Mouse (Mus musculus) midbrain, embryonic 12.5 days (tissue): ENCODE data around the gene Fcrl5. TPM values are rescaled to one million over a fixed set of nuclear protein-coding genes. Genes with fewer than 3 reads are reported as not detected.

Source experiments
- ATAC-seq: fragments of 200-750 bp; cut with Nextera tagmentation; 2 replicates; pipeline ENCODE4 v1.8.0; 2017; ENCODE audit warnings: low read depth, moderate TSS enrichment, moderate library complexity; ENCODE audit not compliant: low FRiP score
- H3K27ac ChIP-seq: fragments of 300-500 bp; sonication (generic); replicated peaks from 2 replicates; pipeline ENCODE4 v1.5.1; 2016; ENCODE audit warnings: mild to moderate bottlenecking
- H3K27me3 ChIP-seq: fragments of 300-500 bp; sonication (generic); 2 replicates; pipeline ENCODE4 v1.6.1; 2016; ENCODE audit warnings: mild to moderate bottlenecking
- H3K36me3 ChIP-seq: fragments of 300-500 bp; sonication (generic); 2 replicates; pipeline ENCODE4 v1.6.1; 2016
- H3K4me1 ChIP-seq: fragments of 300-500 bp; sonication (generic); 2 replicates; pipeline ENCODE4 v1.6.1; 2016
- H3K4me2 ChIP-seq: fragments of 300-500 bp; sonication (generic); replicated peaks from 2 replicates; pipeline ENCODE4 v1.6.1; 2016; ENCODE audit warnings: mild to moderate bottlenecking, moderate library complexity
- H3K4me3 ChIP-seq: fragments of 300-500 bp; sonication (generic); 2 replicates; pipeline ENCODE4 v1.5.1; 2016; ENCODE audit warnings: mild to moderate bottlenecking
- H3K9ac ChIP-seq: fragments of 300-500 bp; sonication (generic); replicated peaks from 2 replicates; pipeline ENCODE4 v1.6.1; 2016; ENCODE audit warnings: mild to moderate bottlenecking, moderate library complexity
- H3K9me3 ChIP-seq: fragments of 300-500 bp; sonication (generic); 2 replicates; pipeline ENCODE4 v1.6.1; 2016; ENCODE audit warnings: mild to moderate bottlenecking
- WGBS: fragments of 180-500 bp; shearing (Covaris S2); methylation state at CpG from one replicate; pipeline ENCODE4 v1.1.7; 2016; 5-methylcytosine and 5-hydroxymethylcytosine counted together
- polyA plus RNA-seq: library from polyadenylated mRNA; unstranded; fragments of >200 nt; fragmentation: Nextera tagmentation; extraction: Ambion mirVana; gene quantifications from 2 replicates; pipeline ENCODE4 v1.2.1, GENCODE M21; 2016

Fcrl5 gene
- polyA plus RNA-seq, 1 experiment from 2014 or later, result not detected

- Histone ChIP-seq H3K9me3 (no peaks in the 10 kb centered on the region), H3K4me3 (no peak overlapping the region), H3K27ac (no peak overlapping the region), H3K4me1 (no peaks in the 10 kb centered on the region), H3K27me3 (peaks cover 6% of the 10 kb centered on the region), H3K9ac (no peak overlapping the region), H3K36me3 (no peaks in the 10 kb centered on the region), H3K4me2 (no peak overlapping the region)
- ATAC-seq, result no peak
- whole genome bisulfite sequencing, result 90% methylated on average over 6 of the region's 6 CpGs
Measured at GRCm38 (mm10) chr3:87502771-87503170, 67.2 kb downstream of the Fcrl5 start.

- 34% methylated on average over 7 of the region's 7 CpGs for WGBS
- no peak for ATAC-seq
Measured at GRCm38 (mm10) chr3:87504330-87504729, 68.8 kb downstream of the Fcrl5 start.

GRCm38 (mm10) chr3:87504749-87505425, 69.3 kb downstream of the Fcrl5 start:
- ATAC-seq, result no peak

More at GRCm38 (mm10) chr3:87504330-87504729, 68.8 kb downstream of the Fcrl5 start:
- H3K4me2 ChIP-seq, result no peak overlapping the region
- H3K9me3 ChIP-seq, result no peaks in the 10 kb centered on the region
- H3K27ac ChIP-seq, result no peak overlapping the region
- no peak overlapping the region for H3K9ac ChIP-seq
- no peaks in the 10 kb centered on the region for H3K36me3 ChIP-seq
- peaks cover 13% of the 10 kb centered on the region for H3K27me3 ChIP-seq
- no peak overlapping the region for H3K4me3 ChIP-seq
- H3K4me1 ChIP-seq, result peaks cover 6% of the 10 kb centered on the region

GRCm38 (mm10) chr3:87506456-87507416, 71.2 kb downstream of the Fcrl5 start:
- Histone ChIP-seq H3K4me2 (no peak overlapping the region), H3K4me1 (peaks cover 9% of the 10 kb centered on the region), H3K4me3 (no peak overlapping the region), H3K27me3 (peaks cover 29% of the 10 kb centered on the region; the same call in 1 of the 2 replicates), H3K27ac (no peak overlapping the region), H3K9ac (no peak overlapping the region), H3K36me3 (no peaks in the 10 kb centered on the region), H3K9me3 (no peaks in the 10 kb centered on the region)
- ATAC-seq, result no peak
- WGBS, result 79% methylated on average over 12 of the region's 12 CpGs

More at GRCm38 (mm10) chr3:87504749-87505425, 69.3 kb downstream of the Fcrl5 start:
- no peak overlapping the region for H3K27ac ChIP-seq
- H3K36me3 ChIP-seq, result no peaks in the 10 kb centered on the region
- no peak overlapping the region for H3K9ac ChIP-seq
- peaks cover 9% of the 10 kb centered on the region for H3K4me1 ChIP-seq
- H3K4me3 ChIP-seq, result no peak overlapping the region
- WGBS, result 68% methylated on average over 4 of the region's 4 CpGs
- peaks cover 18% of the 10 kb centered on the region for H3K27me3 ChIP-seq
- H3K4me2 ChIP-seq, result no peak overlapping the region
- H3K9me3 ChIP-seq, result no peaks in the 10 kb centered on the region

GRCm38 (mm10) chr3:87508205-87508901, 72.8 kb downstream of the Fcrl5 start:
- ATAC-seq, result peak; percentile 64
- Histone ChIP-seq H3K4me1 (peaks cover 9% of the 10 kb centered on the region), H3K36me3 (no peaks in the 10 kb centered on the region), H3K4me3 (no peak overlapping the region), H3K9me3 (no peaks in the 10 kb centered on the region), H3K27me3 (peaks cover 29% of the 10 kb centered on the region; the same call in 1 of the 2 replicates), H3K4me2 (peak overlapping the region; percentile 43), H3K9ac (peak overlapping the region; percentile 46), H3K27ac (no peak overlapping the region)
- 23% methylated on average over 17 of the region's 17 CpGs for WGBS

GRCm38 (mm10) chr3:87509061-87509460, 73.5 kb downstream of the Fcrl5 start:
- no peak for ATAC-seq
- Histone ChIP-seq H3K4me3 (no peak overlapping the region), H3K27me3 (peaks cover 24% of the 10 kb centered on the region; the same call in 1 of the 2 replicates), H3K4me1 (peaks cover 9% of the 10 kb centered on the region), H3K27ac (no peak overlapping the region), H3K9me3 (no peaks in the 10 kb centered on the region), H3K4me2 (no peak overlapping the region), H3K9ac (no peak overlapping the region), H3K36me3 (no peaks in the 10 kb centered on the region)
- WGBS, result 58% methylated on average over 4 of the region's 4 CpGs

- Histone ChIP-seq H3K9me3 (no peaks in the 10 kb centered on the region), H3K4me3 (no peak overlapping the region), H3K27me3 (peaks cover 28% of the 10 kb centered on the region), H3K4me1 (peaks cover 9% of the 10 kb centered on the region), H3K9ac (no peak overlapping the region), H3K4me2 (no peak overlapping the region), H3K36me3 (no peaks in the 10 kb centered on the region), H3K27ac (no peak overlapping the region)
- WGBS, result 88% methylated on average over 9 of the region's 9 CpGs
- ATAC-seq, result no peak
Measured at GRCm38 (mm10) chr3:87510832-87511231, 75.3 kb downstream of the Fcrl5 start.

GRCm38 (mm10) chr3:87511971-87512765, 76.6 kb downstream of the Fcrl5 start:
- ATAC-seq, result no peak
- WGBS, result 43% methylated on average over 16 of the region's 16 CpGs
- no peak overlapping the region for H3K9ac ChIP-seq
- peaks cover 28% of the 10 kb centered on the region for H3K27me3 ChIP-seq
- H3K4me2 ChIP-seq, result no peak overlapping the region
- no peak overlapping the region for H3K4me3 ChIP-seq
- H3K36me3 ChIP-seq, result no peaks in the 10 kb centered on the region
- H3K9me3 ChIP-seq, result no peaks in the 10 kb centered on the region
- no peak overlapping the region for H3K27ac ChIP-seq
- peaks cover 9% of the 10 kb centered on the region for H3K4me1 ChIP-seq

- no peak overlapping the region for H3K4me2 ChIP-seq
- no peak overlapping the region for H3K27ac ChIP-seq
- H3K4me3 ChIP-seq, result no peak overlapping the region
- no peaks in the 10 kb centered on the region for H3K9me3 ChIP-seq
- no peaks in the 10 kb centered on the region for H3K4me1 ChIP-seq
- H3K27me3 ChIP-seq, result peaks cover 8% of the 10 kb centered on the region; the same call in 1 of the 2 replicates
- no peak overlapping the region for H3K9ac ChIP-seq
- no peaks in the 10 kb centered on the region for H3K36me3 ChIP-seq
- 69% methylated on average over 13 of the region's 13 CpGs for WGBS
- ATAC-seq, result no peak
Measured at GRCm38 (mm10) chr3:87515567-87516081, 80.1 kb downstream of the Fcrl5 start.

GRCm38 (mm10) chr3:87518425-87518824, 82.9 kb downstream of the Fcrl5 start:
- no peaks in the 10 kb centered on the region for H3K9me3 ChIP-seq
- no peak overlapping the region for H3K4me2 ChIP-seq
- H3K27ac ChIP-seq, result no peak overlapping the region
- no peaks in the 10 kb centered on the region for H3K4me1 ChIP-seq
- no peak overlapping the region for H3K4me3 ChIP-seq
- H3K9ac ChIP-seq, result no peak overlapping the region
- H3K36me3 ChIP-seq, result no peaks in the 10 kb centered on the region
- peaks cover 7% of the 10 kb centered on the region; the same call in 1 of the 2 replicates for H3K27me3 ChIP-seq
- no peak for ATAC-seq

- Histone ChIP-seq H3K27me3 (0 out of 2 replicates have a peak, but pooled peaks cover 3% of the 10 kb centered on the region), H3K4me1 (peaks cover 4% of the 10 kb centered on the region), H3K4me3 (no peak overlapping the region), H3K4me2 (no peak overlapping the region), H3K27ac (no peak overlapping the region), H3K36me3 (no peaks in the 10 kb centered on the region), H3K9me3 (no peaks in the 10 kb centered on the region), H3K9ac (no peak overlapping the region)
- no peak for ATAC-seq
- WGBS, result 79% methylated on average over 4 of the region's 4 CpGs
Measured at GRCm38 (mm10) chr3:87521126-87521525, 85.6 kb downstream of the Fcrl5 start.
